Mouse (Mus musculus) T-helper 2 cell (primary cell): Measurements from ENCODE around the gene Gm21294.
"Not testable (repeated sequence)": the region's sequence is repeated elsewhere in the genome, so short reads cannot be mapped to it uniquely, and the experiment has no call there.

Source experiments
- in situ Hi-C: fragments of 300-600 bp; cut with MboI, MseI; formaldehyde crosslinking; loops from one replicate; pipeline ENCODE4 v1.15.1; 2025; ENCODE audit warnings: high pct_unique_total_duplicates

The Gm21294 gene

DNA sequence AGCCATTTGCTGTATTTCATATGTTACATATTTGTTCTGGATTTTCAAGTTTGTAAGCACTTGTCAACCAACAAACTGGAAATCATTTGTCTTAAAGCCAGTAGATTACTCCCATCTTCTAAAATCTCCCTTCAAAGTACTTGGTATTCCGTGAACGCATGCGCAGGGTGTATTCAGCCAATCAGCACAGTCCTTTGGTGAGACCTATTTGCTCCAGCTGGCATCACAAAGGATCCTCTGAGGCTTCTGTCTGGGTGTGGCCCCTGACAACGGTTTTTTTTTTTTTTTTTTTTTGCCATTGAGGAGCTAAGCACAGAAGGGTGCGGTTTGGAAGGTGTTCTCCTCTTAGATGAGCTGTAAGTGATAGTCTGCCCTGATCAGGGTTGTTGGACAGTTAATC is at the start of gene Gm21294:
Gene Gm21294 (plus strand): TSS at position 301 of the 400 bp plus-strand sequence.
- in situ Hi-C loops, result not testable (repeated sequence)

DNA sequence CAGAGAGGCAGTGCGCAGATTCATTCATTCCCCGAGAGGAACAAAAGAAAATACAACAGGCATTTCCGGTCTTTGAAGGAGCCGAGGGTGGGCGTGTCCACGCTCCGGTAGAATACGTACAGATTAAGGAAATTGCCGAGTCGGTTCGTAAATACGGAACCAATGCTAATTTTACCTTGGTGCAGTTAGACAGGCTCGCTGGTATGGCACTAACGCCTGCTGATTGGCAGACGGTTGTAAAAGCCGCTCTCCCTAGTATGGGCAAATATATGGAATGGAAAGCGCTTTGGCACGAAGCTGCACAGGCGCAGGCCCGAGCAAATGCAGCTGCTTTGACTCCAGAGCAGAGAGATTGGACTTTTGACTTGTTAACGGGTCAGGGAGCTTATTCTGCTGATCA is 73.6 kb downstream of the Gm21294 start:
- in situ Hi-C loops, result not testable (repeated sequence)
